Mouse (Mus musculus) MEL (cell line): ENCODE results near the gene Hist1h4n. TPM values are rescaled to one million over a fixed set of nuclear protein-coding genes. Genes with fewer than 3 reads are reported as not detected.
A peak's percentile ranks its signal among the peaks of the same experiment; 100 is the strongest.
"Not testable (repeated sequence)": the region's sequence is repeated elsewhere in the genome, so short reads cannot be mapped to it uniquely, and the experiment has no call there.

Source experiments
- DNase-seq: peaks from one replicate; pipeline ENCODE4 v3.0.0; 2011; ENCODE audit warnings: low read depth, low spot score
- H3K27ac ChIP-seq: 2 replicates; pipeline ENCODE4 v1.5.1; 2012; ENCODE audit warnings: low read depth, mild to moderate bottlenecking, control low read depth, low read length, moderate library complexity; ENCODE audit not compliant: control insufficient read depth
- H3K27me3 ChIP-seq, 2 experiments: fragments of 150-350 bp in 1 of 2; sonication (generic) in 1 of 2; 2 replicates each; pipeline ENCODE4 v1.6.1; 2012; ENCODE audit warnings: low read length in 2 of 2, mild to moderate bottlenecking in 2 of 2, improper control_type of control experiment in 1 of 2, moderate library complexity in 1 of 2; ENCODE audit not compliant: insufficient read depth in 2 of 2, control insufficient read depth in 1 of 2
- H3K36me3 ChIP-seq, 2 experiments: 2 replicates each; pipeline ENCODE4 v1.6.1; 2012 to 2014; ENCODE audit warnings: low read length in 2 of 2, improper control_type of control experiment in 1 of 2, inconsistent platforms in 1 of 2, mild to moderate bottlenecking in 1 of 2; ENCODE audit not compliant: insufficient read depth in 2 of 2, control insufficient read depth in 1 of 2
- H3K4me1 ChIP-seq, 2 experiments: fragments of 150-350 bp in 1 of 2; sonication (generic) in 1 of 2; 2 replicates each; pipeline ENCODE4 v1.6.1; 2012; ENCODE audit warnings: low read length in 2 of 2, improper control_type of control experiment in 1 of 2, mild to moderate bottlenecking in 1 of 2; ENCODE audit not compliant: insufficient read depth in 2 of 2, control insufficient read depth in 1 of 2
- H3K4me3 ChIP-seq, 2 experiments: fragments of 150-350 bp in 1 of 2; sonication (generic) in 1 of 2; 2 replicates each; pipeline ENCODE4 v1.5.1; 2012; ENCODE audit warnings: low read depth in 2 of 2, low read length in 2 of 2, mild to moderate bottlenecking in 2 of 2, moderate library complexity in 2 of 2, control low read depth in 1 of 2, improper control_type of control experiment in 1 of 2; ENCODE audit not compliant: control insufficient read depth in 1 of 2, insufficient read depth in 1 of 2
- H3K79me2 ChIP-seq: 2 replicates; pipeline ENCODE4 v1.6.1; 2012; ENCODE audit warnings: mild to moderate bottlenecking, low read length, moderate library complexity; ENCODE audit not compliant: control insufficient read depth, poor library complexity, insufficient read depth
- H3K9ac ChIP-seq: 2 replicates; pipeline ENCODE4 v1.6.1; 2012; ENCODE audit warnings: low read depth, mild to moderate bottlenecking, control low read depth, low read length, moderate library complexity; ENCODE audit not compliant: control insufficient read depth, poor library complexity, severe bottlenecking
- H3K9me3 ChIP-seq: fragments of 150-350 bp; sonication (generic); replicated peaks from 2 replicates; pipeline ENCODE4 v1.6.1; 2012; ENCODE audit warnings: mild to moderate bottlenecking, low read length, improper control_type of control experiment, moderate library complexity; ENCODE audit not compliant: insufficient read depth
- CHD2 ChIP-seq: IDR thresholded peaks from 2 replicates; pipeline ENCODE4 v1.6.1; 2011; ENCODE audit warnings: low read length, improper control_type of control experiment
- E2F4 ChIP-seq: IDR thresholded peaks from 2 replicates; pipeline ENCODE4 v1.6.1; 2011; ENCODE audit warnings: low read depth, low read length, improper control_type of control experiment, borderline replicate concordance
- ELF1 ChIP-seq: IDR thresholded peaks from 2 replicates; pipeline ENCODE4 v1.6.1; 2014; ENCODE audit warnings: low read depth, mild to moderate bottlenecking, inconsistent platforms, low read length, improper control_type of control experiment, moderate library complexity
- ETS1 ChIP-seq: IDR thresholded peaks from 2 replicates; pipeline ENCODE4 v1.6.1; 2012; ENCODE audit warnings: low read depth, mild to moderate bottlenecking, inconsistent platforms, low read length, improper control_type of control experiment, moderate library complexity
- GATA1 ChIP-seq: IDR thresholded peaks from 2 replicates; pipeline ENCODE4 v1.6.1; 2011; ENCODE audit warnings: low read depth, low read length, improper control_type of control experiment
- HCFC1 ChIP-seq: IDR thresholded peaks from 2 replicates; pipeline ENCODE4 v1.6.1; 2012; ENCODE audit warnings: low read depth, mild to moderate bottlenecking, inconsistent platforms, low read length, improper control_type of control experiment, moderate library complexity
- JUND ChIP-seq: IDR thresholded peaks from 2 replicates; pipeline ENCODE4 v1.6.1; 2011; ENCODE audit warnings: low read depth, mild to moderate bottlenecking, improper control_type of control experiment, low read length
- KAT2A ChIP-seq: conservative IDR thresholded peaks from 2 replicates; pipeline ENCODE4 v1.6.1; 2012; ENCODE audit warnings: low read depth, low read length, improper control_type of control experiment, inconsistent platforms
- MAFK ChIP-seq: IDR thresholded peaks from 2 replicates; pipeline ENCODE4 v1.6.1; 2011; ENCODE audit warnings: low read depth, mild to moderate bottlenecking, low read length, improper control_type of control experiment, borderline replicate concordance
- MAZ ChIP-seq: IDR thresholded peaks from 2 replicates; pipeline ENCODE4 v1.6.1; 2012; ENCODE audit warnings: low read depth, mild to moderate bottlenecking, inconsistent platforms, low read length, improper control_type of control experiment
- MEF2A ChIP-seq: IDR thresholded peaks from 2 replicates; pipeline ENCODE4 v1.6.1; 2014; ENCODE audit warnings: low read depth, mild to moderate bottlenecking, inconsistent platforms, low read length, improper control_type of control experiment; ENCODE audit not compliant: poor library complexity, insufficient replicate concordance, severe bottlenecking; ENCODE audit errors: extremely low read depth
- MYB ChIP-seq: IDR thresholded peaks from 2 replicates; pipeline ENCODE4 v1.6.1; 2011; ENCODE audit warnings: mild to moderate bottlenecking, low read depth, low read length, improper control_type of control experiment
- MYC ChIP-seq: IDR thresholded peaks from 2 replicates; pipeline ENCODE4 v1.6.1; 2011; ENCODE audit warnings: low read depth, mild to moderate bottlenecking, low read length, improper control_type of control experiment, moderate library complexity
- NELFE ChIP-seq: IDR thresholded peaks from 2 replicates; pipeline ENCODE4 v1.6.1; 2011; ENCODE audit warnings: low read depth, low read length, improper control_type of control experiment
- POLR2A ChIP-seq, 2 experiments: IDR thresholded peaks; 2 replicates each; pipeline ENCODE4 v1.6.1; 2011 to 2012; ENCODE audit warnings: low read length in 2 of 2, mild to moderate bottlenecking in 2 of 2, control low read depth in 1 of 2, improper control_type of control experiment in 1 of 2, low read depth in 1 of 2, moderate library complexity in 1 of 2; ENCODE audit not compliant: control insufficient read depth in 1 of 2, insufficient read depth in 1 of 2, poor library complexity in 1 of 2
- POLR2AphosphoS5 ChIP-seq: IDR thresholded peaks from 2 replicates; pipeline ENCODE4 v1.6.1; 2012; ENCODE audit warnings: low read depth, borderline replicate concordance, mild to moderate bottlenecking, inconsistent platforms, low read length, moderate library complexity, mixed read lengths
- RAD21 ChIP-seq: IDR thresholded peaks from 2 replicates; pipeline ENCODE4 v1.6.1; 2011; ENCODE audit warnings: mild to moderate bottlenecking, low read depth, low read length, improper control_type of control experiment
- SIN3A ChIP-seq: IDR thresholded peaks from 2 replicates; pipeline ENCODE4 v1.6.1; 2012; ENCODE audit warnings: low read length, improper control_type of control experiment, inconsistent platforms
- TBP ChIP-seq: IDR thresholded peaks from 2 replicates; pipeline ENCODE4 v1.8.0; 2011; ENCODE audit warnings: low read depth, low read length, improper control_type of control experiment
- TCF12 ChIP-seq: IDR thresholded peaks from 2 replicates; pipeline ENCODE4 v1.6.1; 2014; ENCODE audit warnings: low read depth, mild to moderate bottlenecking, inconsistent platforms, low read length, improper control_type of control experiment, moderate library complexity
- ZMIZ1 ChIP-seq: IDR thresholded peaks from 2 replicates; pipeline ENCODE4 v1.6.1; 2012; ENCODE audit warnings: low read depth, mild to moderate bottlenecking, inconsistent platforms, low read length, improper control_type of control experiment, moderate library complexity
- ZNF384 ChIP-seq: IDR thresholded peaks from 2 replicates; pipeline ENCODE4 v1.6.1; 2012; ENCODE audit warnings: low read depth, mild to moderate bottlenecking, inconsistent platforms, low read length, improper control_type of control experiment
- polyA plus RNA-seq, 2 experiments: library from polyadenylated mRNA; stranded (reverse) in 1 of 2; unstranded in 1 of 2; fragments of >175 nt in 1 of 2; fragments of >200 nt in 1 of 2; gene quantifications; 2 replicates each; pipeline versions ENCODE4 v1.2.1 to v1.2.4; 2012; ENCODE audit warnings: low replicate concordance in 2 of 2, low read depth in 1 of 2; ENCODE audit not compliant: insufficient read length in 2 of 2, insufficient read depth in 1 of 2, missing spikeins in 1 of 2
- total RNA-seq: library from RNA; depleted of rRNA; stranded (reverse); fragments of 300-350 nt; gene quantifications from 2 replicates; pipeline ENCODE4 v1.2.3, GENCODE M21; 2012

Hist1h4n gene
- total and polyA plus RNA-seq, 3 experiments, result 9.0 to 9,853 TPM; not detected in 1

- Histone ChIP-seq H3K4me3 (no peak overlapping the region), H3K9ac (peak overlapping the region; percentile 29; the same call in 1 of the 2 replicates), H3K9me3 (no peaks in the 10 kb centered on the region), H3K27ac (no peak overlapping the region), H3K27me3 (no peaks in the 10 kb centered on the region), H3K4me1 (peaks cover 0 to 17% of the 10 kb centered on the region in 2 experiments; a peak in 2 of 4 replicates), H3K36me3 (peaks cover 0 to 19% of the 10 kb centered on the region in 2 experiments; a peak in 2 of 4 replicates), H3K79me2 (no peaks in the 10 kb centered on the region)
- peak; percentile 46 for DNase-seq
- TF ChIP-seq KAT2A (no peak), NELFE (no peak), ZMIZ1 (no peak), ETS1 (0 out of 2 replicates have a peak, but pooled peaks have one; percentile 23), E2F4 (no peak), POLR2A (IDR thresholded peaks at IDR 0.05; ENCODE audit: control insufficient read depth in 1 of 2, insufficient read depth in 1 of 2, low read depth in 1 of 2, low read length in 2 of 2, poor library complexity in 1 of 2) (no peak), MEF2A (peak; percentile 78; the same call in 1 of the 2 replicates), HCFC1 (no peak)
These were observed 20.4 kb upstream of the Hist1h4n start for GRCm38 (mm10) chr13:21852215-21852945.

- H3K9ac ChIP-seq, H3K9me3 ChIP-seq, H3K4me1 ChIP-seq, H3K4me3 ChIP-seq, H3K27ac ChIP-seq, H3K79me2 ChIP-seq, DNase-seq, H3K27me3 ChIP-seq: not testable (repeated sequence)
- peaks cover 0 to 16% of the 10 kb centered on the region in 2 experiments; a peak in 2 of 4 replicates for H3K36me3 ChIP-seq
These were observed 18.7 kb upstream of the Hist1h4n start for GRCm38 (mm10) chr13:21850696-21851095.

DNA sequence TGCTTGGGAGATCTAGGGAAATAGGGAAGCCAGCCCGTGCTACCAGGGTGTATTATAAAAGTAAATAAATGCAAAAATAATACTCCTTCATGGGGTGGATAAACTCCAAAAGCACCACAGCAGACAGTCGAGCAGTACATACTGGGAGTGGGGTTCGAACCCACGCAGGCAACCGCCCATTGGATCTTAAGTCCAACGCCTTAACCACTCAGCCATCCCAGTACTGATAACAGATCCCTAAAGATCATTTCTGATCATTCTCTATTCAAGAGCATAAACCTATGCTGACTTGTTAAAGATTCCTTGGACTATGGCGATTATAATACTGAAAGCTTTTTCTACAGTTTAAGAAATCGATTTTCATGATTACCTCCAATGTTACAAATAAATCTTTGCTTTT is 15.9 kb upstream of the Hist1h4n start:
- peak; percentile 84 for DNase-seq
- Histone ChIP-seq H3K4me3 (no peak overlapping the region), H3K4me1 (peaks cover 0 to 10% of the 10 kb centered on the region in 2 experiments; a peak in 2 of 4 replicates)

GRCm38 (mm10) chr13:21846356-21846755 is 14.4 kb upstream of the Hist1h4n start:
- not testable (repeated sequence) for H3K27ac ChIP-seq, H3K9ac ChIP-seq, H3K4me1 ChIP-seq, DNase-seq, H3K27me3 ChIP-seq, H3K36me3 ChIP-seq, H3K79me2 ChIP-seq, H3K9me3 ChIP-seq, H3K4me3 ChIP-seq

More for the DNA sequence above, 15.9 kb upstream of the Hist1h4n start:
- H3K36me3 ChIP-seq, result peaks cover 0 to 11% of the 10 kb centered on the region in 2 experiments; a peak in 2 of 4 replicates
- no peaks in the 10 kb centered on the region for H3K9me3 ChIP-seq
- no peaks in the 10 kb centered on the region for H3K79me2 ChIP-seq
- H3K27ac ChIP-seq, result no peak overlapping the region
- TF ChIP-seq TCF12, result no peak
- TF ChIP-seq MYB, result no peak
- peak; percentile 99 for TF ChIP-seq TBP
- TF ChIP-seq RAD21, result no peak
- TF ChIP-seq MAFK, result peak; percentile 70; the same call in 1 of the 2 replicates
- no peak for TF ChIP-seq ETS1
- peak; percentile 84 for TF ChIP-seq GATA1
- no peak for TF ChIP-seq CHD2
- no peak for TF ChIP-seq MYC
- TF ChIP-seq SIN3A, result no peak
- no peak for TF ChIP-seq ZNF384
- TF ChIP-seq ZMIZ1, result no peak
- TF ChIP-seq NELFE, result no peak
- no peak for TF ChIP-seq POLR2AphosphoS5
- no peak for TF ChIP-seq ELF1
- TF ChIP-seq MAZ, result no peak
- no peak for TF ChIP-seq JUND
- H3K9ac ChIP-seq, result no peak overlapping the region
- H3K27me3 ChIP-seq, result no peaks in the 10 kb centered on the region
